Mouse (Mus musculus): ENCODE data around the gene Hrasls5.

DNA sequence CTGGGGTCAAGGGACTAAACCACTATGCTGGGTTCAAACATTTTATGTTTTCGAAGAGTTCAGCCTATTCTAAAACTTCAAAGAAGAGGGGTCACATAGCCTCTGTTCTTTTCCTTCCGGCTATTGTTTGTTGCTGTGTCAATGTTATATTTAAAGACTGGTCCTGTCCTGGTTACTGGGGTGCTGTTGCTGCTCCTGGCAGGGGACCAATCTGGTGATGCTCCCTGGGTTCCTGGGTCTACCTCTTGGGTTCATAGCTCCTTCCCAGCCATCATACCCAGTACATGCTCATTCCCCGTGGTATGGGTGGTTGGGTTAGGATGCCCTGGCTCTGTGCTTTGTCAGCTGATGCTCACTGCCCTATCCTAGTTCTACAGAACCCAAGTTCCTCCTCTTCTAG, 34.6 kb upstream of the Hrasls5 start:
- no peak for TF ChIP-seq POLR2A (IDR thresholded peaks at IDR 0.05; ENCODE audit: borderline replicate concordance, insufficient read depth, low read length)
- no peak for TF ChIP-seq CTCF (IDR thresholded peaks at IDR 0.05; ENCODE audit: borderline replicate concordance, insufficient read depth, low read depth, low read length)

All from cerebellum, adult 2 months (tissue).